Mouse (Mus musculus) G1E (cell line): Measurements from ENCODE around the gene Tsc22d3.

ENCODE experiments used
- CTCF ChIP-seq: IDR thresholded peaks from 2 replicates; pipeline ENCODE4 v1.5.1; 2012; ENCODE audit warnings: low read depth, low read length, inconsistent platforms, mixed read lengths
- GATA1 ChIP-seq: IDR thresholded peaks from 2 replicates; pipeline ENCODE4 v1.6.1; 2012; ENCODE audit warnings: borderline replicate concordance, low read length, inconsistent platforms, mixed read lengths
- GATA2 ChIP-seq: IDR thresholded peaks from 2 replicates; pipeline ENCODE4 v1.6.1; 2012; ENCODE audit warnings: low read depth, low read length, inconsistent platforms, borderline replicate concordance

DNA sequence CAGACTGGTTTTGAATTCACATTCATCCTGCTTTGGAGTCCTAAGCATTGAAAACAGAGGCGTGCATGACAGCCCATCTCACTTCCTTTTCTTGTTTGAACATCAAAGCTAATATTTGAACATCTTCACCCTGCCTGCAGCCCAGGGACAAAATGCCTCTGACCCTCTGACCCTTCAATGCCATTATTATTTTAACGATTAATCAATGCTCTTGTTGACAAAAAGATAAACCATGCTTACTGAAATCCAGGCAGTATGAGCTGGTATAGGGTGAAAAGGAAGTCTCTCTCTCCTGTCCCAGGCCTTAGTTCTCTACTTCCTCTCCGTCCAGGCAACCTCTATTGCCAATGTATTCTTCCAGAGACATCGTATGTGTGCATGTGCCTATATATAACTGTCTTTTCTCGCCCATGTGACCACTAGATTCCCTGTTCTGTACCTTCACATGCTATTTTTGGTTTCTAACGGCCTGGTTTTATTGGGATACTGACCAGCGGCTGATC, 106.9 kb downstream of the Tsc22d3 start:
- TF ChIP-seq CTCF (no peak), GATA1 (no peak), GATA2 (no peak)
